Mouse (Mus musculus): ENCODE data around the gene Sfmbt1.

- TF ChIP-seq CTCF (IDR thresholded peaks at IDR 0.05 in 2 of 3, conservative IDR thresholded peaks at IDR 0.05 in 1 of 3; ENCODE audit: control insufficient read depth in 1 of 3, insufficient read depth in 1 of 3, low read depth in 2 of 3, low read length in 3 of 3, poor library complexity in 1 of 3, severe bottlenecking in 1 of 3) (no peak), POLR2A (IDR thresholded peaks at IDR 0.05; ENCODE audit: control insufficient read depth in 1 of 2, insufficient read depth in 1 of 2, low read depth in 1 of 2, low read length in 2 of 2, poor library complexity in 1 of 2) (no peak), MAX (IDR thresholded peaks at IDR 0.05; ENCODE audit: low read length) (no peak), TCF12 (IDR thresholded peaks at IDR 0.05; ENCODE audit: low read depth, low read length) (no peak), RAD21 (IDR thresholded peaks at IDR 0.05; ENCODE audit: low read depth, low read length) (no peak), EP300 (IDR thresholded peaks at IDR 0.05; ENCODE audit: low read depth in 1 of 2, low read length in 2 of 2) (peak in 1 of 2 experiments; percentile 58; a peak in 1 of 4 replicates), POLR2AphosphoS2 (IDR thresholded peaks at IDR 0.05; ENCODE audit: low read length) (no peak), E2F4 (IDR thresholded peaks at IDR 0.05; ENCODE audit: borderline replicate concordance, low read depth, low read length) (no peak)
Measured at GRCm38 (mm10) chr14:30719514-30719913, 4.9 kb downstream of the Sfmbt1 start.

All from MEL (cell line).